Mouse (Mus musculus) lung, adult 2 months (tissue): ENCODE measurements at regions not wholly inside any gene's neighbourhood (a gene's known extent, or its start where the extent isn't known, plus 50 kb on each side); places are given as distances from the start of the nearest gene placed in this dataset.
A peak's percentile ranks its signal among the peaks of the same experiment; 100 is the strongest.

Source experiments
- DNase-seq: peaks from one replicate; pipeline ENCODE4 v3.0.0; 2022
- H3K4me1 ChIP-seq: fragments of 200-500 bp; 2 replicates; pipeline ENCODE4 v1.6.1; 2011; ENCODE audit warnings: low read length; ENCODE audit not compliant: control insufficient read depth, insufficient read depth
- H3K4me3 ChIP-seq: fragments of 200-500 bp; replicated peaks from 2 replicates; pipeline ENCODE3; 2011; ENCODE audit warnings: low read depth, mild to moderate bottlenecking, control low read depth, low read length; ENCODE audit errors: extremely low read depth
- CTCF ChIP-seq: fragments of 200-500 bp; IDR thresholded peaks from 2 replicates; pipeline ENCODE4 v1.5.1; 2011; ENCODE audit warnings: mild to moderate bottlenecking, low read length, control low read depth; ENCODE audit not compliant: insufficient read depth
- POLR2A ChIP-seq: fragments of 200-500 bp; IDR thresholded peaks from 2 replicates; pipeline ENCODE4 v1.6.1; 2011; ENCODE audit warnings: low read depth, mild to moderate bottlenecking, control low read depth, low read length, borderline replicate concordance; ENCODE audit errors: extremely low read depth
- WGBS: fragments of 180-500 bp; shearing (Covaris S2); methylation state at CpG from one replicate; pipeline ENCODE4 v1.1.7; 2018; 5-methylcytosine and 5-hydroxymethylcytosine counted together

- WGBS, result 70% methylated on average over 4 of the region's 4 CpGs
- no peak for TF ChIP-seq CTCF
- TF ChIP-seq POLR2A, result no peak
- no peaks in the 10 kb centered on the region for H3K4me1 ChIP-seq
- DNase-seq, result no peak
- no peak overlapping the region for H3K4me3 ChIP-seq
These were observed 130.6 kb upstream of the Cited2 start for GRCm38 (mm10) chr10:17592387-17592786.

- no peak for DNase-seq
- Histone ChIP-seq H3K4me1 (no peaks in the 10 kb centered on the region), H3K4me3 (no peak overlapping the region)
- 83% methylated on average over 1 of the region's 1 CpGs for WGBS
- no peak for TF ChIP-seq POLR2A
- TF ChIP-seq CTCF, result no peak
These were observed 126.9 kb upstream of the Cited2 start for GRCm38 (mm10) chr10:17596126-17596525.

GRCm38 (mm10) chr10:17596743-17597142 is 126.3 kb upstream of the Cited2 start:
- DNase-seq, result no peak
- TF ChIP-seq CTCF (no peak), POLR2A (no peak)
- no peaks in the 10 kb centered on the region for H3K4me1 ChIP-seq

GRCm38 (mm10) chr10:17599246-17599645 is 123.8 kb upstream of the Cited2 start:
- peak; percentile 33 for DNase-seq

More at GRCm38 (mm10) chr10:17596743-17597142, 126.3 kb upstream of the Cited2 start:
- 69% methylated on average over 1 of the region's 1 CpGs for WGBS
- H3K4me3 ChIP-seq, result no peak overlapping the region

GRCm38 (mm10) chr10:17599831-17600761 is 122.9 kb upstream of the Cited2 start:
- WGBS, result 51% methylated on average over 6 of the region's 6 CpGs
- no peak for DNase-seq
- no peaks in the 10 kb centered on the region for H3K4me1 ChIP-seq
- no peak for TF ChIP-seq CTCF
- TF ChIP-seq POLR2A, result no peak
- no peak overlapping the region for H3K4me3 ChIP-seq

More at GRCm38 (mm10) chr10:17599246-17599645, 123.8 kb upstream of the Cited2 start:
- Histone ChIP-seq H3K4me1 (no peaks in the 10 kb centered on the region), H3K4me3 (no peak overlapping the region)
- TF ChIP-seq POLR2A (no peak), CTCF (no peak)
- WGBS, result 46% methylated on average over 10 of the region's 10 CpGs

DNA sequence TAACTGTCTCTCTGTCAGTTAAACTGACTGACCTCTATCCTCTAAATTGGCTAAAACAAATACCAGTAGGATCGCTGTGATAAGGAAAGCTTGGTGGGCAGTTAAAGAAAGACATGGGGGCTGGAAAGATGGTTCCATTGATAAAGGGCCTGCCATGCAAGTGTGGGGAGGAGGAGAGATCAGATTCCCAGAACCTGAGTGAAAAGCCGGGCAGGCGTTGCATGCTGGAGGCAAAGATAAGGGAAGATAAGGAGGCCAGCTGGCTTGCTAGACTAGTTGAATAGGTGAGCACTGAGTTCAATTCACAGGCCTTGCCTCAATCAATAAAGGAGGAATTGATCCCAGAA is 122.3 kb upstream of the Cited2 start:
- 73% methylated on average over 3 of the region's 3 CpGs for WGBS
- no peak overlapping the region for H3K4me3 ChIP-seq
- no peaks in the 10 kb centered on the region for H3K4me1 ChIP-seq
- no peak for DNase-seq
- TF ChIP-seq CTCF, result no peak
- TF ChIP-seq POLR2A, result no peak

DNA sequence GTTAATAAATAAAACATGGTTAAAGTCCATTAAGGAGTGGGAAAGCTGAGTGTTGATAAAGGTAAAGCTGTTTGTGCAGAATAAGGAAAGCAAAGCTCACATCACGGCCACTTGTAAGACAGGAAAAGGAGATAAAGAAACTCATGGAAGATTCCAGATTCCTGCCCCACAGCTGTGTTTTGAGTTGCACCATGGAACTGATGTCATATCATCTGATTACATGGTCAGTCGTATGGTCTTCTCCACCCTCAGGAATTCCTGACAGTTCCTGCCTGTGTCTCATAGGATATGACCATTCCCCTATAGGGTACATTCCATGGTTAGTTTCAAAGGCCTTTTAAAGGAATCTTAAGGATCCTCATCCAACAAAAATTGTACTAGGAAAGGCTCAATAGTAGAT is 120.6 kb upstream of the Cited2 start:
- WGBS, result 41% methylated on average over 2 of the region's 2 CpGs
- no peak for TF ChIP-seq CTCF
- TF ChIP-seq POLR2A, result no peak
- Histone ChIP-seq H3K4me1 (no peaks in the 10 kb centered on the region), H3K4me3 (no peak overlapping the region)
- DNase-seq, result no peak

- H3K4me1 ChIP-seq, result no peaks in the 10 kb centered on the region
- DNase-seq, result no peak
- no peak overlapping the region for H3K4me3 ChIP-seq
- 52% methylated on average over 7 of the region's 7 CpGs for WGBS
- no peak for TF ChIP-seq POLR2A
- no peak for TF ChIP-seq CTCF
These were observed 114.8 kb upstream of the Cited2 start for GRCm38 (mm10) chr10:17608220-17608619.

GRCm38 (mm10) chr10:17610592-17610991 is 112.4 kb upstream of the Cited2 start:
- DNase-seq, result no peak
- no peak for TF ChIP-seq CTCF
- no peak for TF ChIP-seq POLR2A
- 68% methylated on average over 7 of the region's 7 CpGs for WGBS
- Histone ChIP-seq H3K4me1 (no peaks in the 10 kb centered on the region), H3K4me3 (no peak overlapping the region)

DNA sequence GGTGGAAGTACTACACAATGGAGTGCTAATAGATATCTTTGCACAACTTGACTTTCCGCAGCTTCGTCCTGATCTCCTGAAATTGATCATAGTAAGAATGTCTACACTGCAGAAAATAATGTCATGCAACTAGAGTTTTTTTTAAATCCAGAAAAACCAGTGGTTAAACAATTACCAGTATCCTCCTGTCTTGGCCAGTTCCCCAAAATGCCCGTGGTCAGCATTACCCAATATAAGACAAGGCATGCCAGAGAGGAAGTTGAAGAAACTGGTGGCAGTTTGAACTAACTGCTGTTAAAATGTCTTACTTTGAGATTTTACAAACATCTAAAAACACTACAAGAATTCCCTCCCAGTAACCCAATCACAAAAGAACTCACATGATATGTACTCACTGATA is 109.7 kb upstream of the Cited2 start:
- DNase-seq, result no peak
- 65% methylated on average over 3 of the region's 3 CpGs for WGBS
- H3K4me3 ChIP-seq, result no peak overlapping the region
- TF ChIP-seq POLR2A (no peak), CTCF (no peak)
- no peaks in the 10 kb centered on the region for H3K4me1 ChIP-seq
